Mouse (Mus musculus) lung, postnatal 10 days (tissue): Measurements from ENCODE around the gene Nrm.

ENCODE experiments used
- DNase-seq: peaks from one replicate; pipeline ENCODE4 v3.0.0; 2021

Nrm gene

GRCm38 (mm10) chr17:35909186-35909918, 48.2 kb downstream of the Nrm start:
- no peak for DNase-seq

GRCm38 (mm10) chr17:35909919-35910369, 48.8 kb downstream of the Nrm start, which contains the start of gene Atat1:
Atat1 (minus strand) TSS chr17:35910075.
- peak; percentile 99 for DNase-seq

- DNase-seq: no peak
These were observed 53.9 kb downstream of the Nrm start for GRCm38 (mm10) chr17:35914975-35915374.
